Mouse (Mus musculus) heart, postnatal 0 days (tissue): ENCODE data around the gene Gm2431.
"Not testable (repeated sequence)": the region's sequence is repeated elsewhere in the genome, so short reads cannot be mapped to it uniquely, and the experiment has no call there.

Experiments used
- CTCF ChIP-seq: IDR thresholded peaks from 2 replicates; pipeline ENCODE4 v1.5.1; 2016; ENCODE audit warnings: antibody characterized with exemption, control low read depth, low read depth
- EP300 ChIP-seq: IDR thresholded peaks from 2 replicates; pipeline ENCODE4 v1.6.1; 2016; ENCODE audit warnings: antibody characterized with exemption, low read depth

DNA sequence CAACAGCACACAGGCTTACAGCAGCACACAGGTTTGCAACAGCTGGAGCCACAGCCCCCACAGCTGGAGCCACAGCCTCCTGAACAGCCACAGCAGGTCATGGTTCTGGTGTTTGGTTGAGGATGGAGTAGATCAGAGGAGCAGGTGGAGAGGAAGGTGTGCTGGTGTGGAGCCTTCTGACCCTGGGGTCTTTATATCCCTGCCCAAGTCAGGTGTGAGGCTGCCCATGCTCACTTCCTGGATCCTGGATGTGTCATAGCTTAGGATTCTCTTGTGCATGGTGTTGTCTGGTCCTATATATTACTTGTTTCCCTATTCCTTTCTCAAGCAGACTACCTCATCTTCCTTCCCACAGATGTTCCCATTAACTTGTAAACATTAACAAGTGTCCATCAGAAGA is 16.1 kb upstream of the Gm2431 start, which contains the start of gene Gm4559:
- TF ChIP-seq CTCF, EP300: not testable (repeated sequence)
